Mouse (Mus musculus): Measurements from ENCODE around the gene Ipo4. TPM values are rescaled to one million over a fixed set of nuclear protein-coding genes. Genes with fewer than 3 reads are reported as not detected.

Gene Ipo4
- 10 to 100 TPM; 27.8 to 33.7 TPM for total RNA-seq (2023)

GRCm38 (mm10) chr14:55635523-55636007, at the start of gene Ipo4:
Ipo4 (minus strand) TSS chr14:55635957.

GRCm38 (mm10) chr14:55681160-55682117, 45.7 kb upstream of the Ipo4 start, which contains the start of gene Tinf2:
Tinf2 (minus strand) TSS chr14:55681820.

GRCm38 (mm10) chr14:55671833-55672740, 36.3 kb upstream of the Ipo4 start, which contains the start of the genes Gmpr2 and Nedd8:
Gmpr2 (plus strand) TSS chr14:55671941.
Nedd8 (minus strand) TSS chr14:55672124.

GRCm38 (mm10) chr14:55659960-55660573, 24.3 kb upstream of the Ipo4 start, which contains the start of gene Mdp1:
Mdp1 (minus strand) TSS chr14:55660508.

GRCm38 (mm10) chr14:55649884-55650283, 14.1 kb upstream of the Ipo4 start, which contains the start of gene Tssk4:
Tssk4 (plus strand) TSS chr14:55650184.

GRCm38 (mm10) chr14:55643060-55643907, 7.5 kb upstream of the Ipo4 start, which contains the start of gene Tm9sf1:
Tm9sf1 (minus strand) TSS chr14:55643806.

GRCm38 (mm10) chr14:55637795-55638194, 2.0 kb upstream of the Ipo4 start, which contains the start of gene Gm49378:
Gm49378 (minus strand) TSS chr14:55637895.

GRCm38 (mm10) chr14:55617822-55618221, 17.9 kb downstream of the Ipo4 start, which contains the start of gene Rec8:
Rec8 (plus strand) TSS chr14:55618037.

GRCm38 (mm10) chr14:55603271-55603632, 32.5 kb downstream of the Ipo4 start, which contains the start of gene Irf9:
Irf9 (plus strand) TSS chr14:55603571.

GRCm38 (mm10) chr14:55591331-55591891, 44.3 kb downstream of the Ipo4 start, which contains the start of gene Rnf31:
Rnf31 (plus strand) TSS chr14:55591708.

GRCm38 (mm10) chr14:55590748-55591330, 44.9 kb downstream of the Ipo4 start, which contains the start of gene Psme2:
Psme2 (minus strand) TSS chr14:55591113.

GRCm38 (mm10) chr14:55584702-55585565, 50.8 kb downstream of the Ipo4 start, which contains the start of gene Emc9:
Emc9 (minus strand) TSS chr14:55585302.

GRCm38 (mm10) chr14:55577871-55578667, 57.7 kb downstream of the Ipo4 start, which contains the start of gene Psme1:
Psme1 (plus strand) TSS chr14:55578123.

Other genes with a start within 250 kb of the Ipo4 start
- 10 to 100 TPM; 31.1 to 38.8 TPM for gene Dhrs4, start 157.2 kb downstream of the Ipo4 start, total RNA-seq (2023)
- under 1 TPM; 0.26 to 0.58 TPM for gene Carmil3, start 145.3 kb downstream of the Ipo4 start, total RNA-seq (2023)
- gene Cpne6, start 125.5 kb downstream of the Ipo4 start, total RNA-seq (2023) = not detected
- not detected for gene Nrl, start 111.0 kb downstream of the Ipo4 start, total RNA-seq (2023)
- gene Pck2, start 95.7 kb downstream of the Ipo4 start, total RNA-seq (2023) = 10 to 100 TPM; 25.6 to 25.8 TPM
- 10 to 100 TPM; 69.5 to 86.4 TPM for gene Dcaf11, start 76.0 kb downstream of the Ipo4 start, total RNA-seq (2023)
- gene A730061H03Rik, start 75.6 kb downstream of the Ipo4 start, total RNA-seq (2023) = 1 to 10 TPM; 5.8 to 7.1 TPM
- not detected for gene Fitm1, start 60.3 kb downstream of the Ipo4 start, total RNA-seq (2023)
- 100 to 1,000 TPM; 242 to 257 TPM for gene Psme1, start 57.8 kb downstream of the Ipo4 start, total RNA-seq (2023)
- 10 to 100 TPM in 1 of 2 experiments, 1 to 10 TPM in 1; 7.3 to 11.2 TPM for gene Emc9, start 50.7 kb downstream of the Ipo4 start, total RNA-seq (2023)
- gene Psme2, start 44.8 kb downstream of the Ipo4 start, total RNA-seq (2023) = 100 to 1,000 TPM; 340 to 355 TPM
- gene Rnf31, start 44.2 kb downstream of the Ipo4 start, total RNA-seq (2023) = 10 to 100 TPM; 72.7 to 87.7 TPM
- 100 to 1,000 TPM; 103 to 113 TPM for gene Irf9, start 32.4 kb downstream of the Ipo4 start, total RNA-seq (2023)
- not detected for gene Rec8, start 17.9 kb downstream of the Ipo4 start, total RNA-seq (2023)
- 1 to 10 TPM; 2.0 to 3.1 TPM for gene Gm49378, start 1.9 kb upstream of the Ipo4 start, total RNA-seq (2023)
- gene Tm9sf1, start 7.8 kb upstream of the Ipo4 start, total RNA-seq (2023) = 10 to 100 TPM; 43.7 to 44.6 TPM
- 1 to 10 TPM; 2.0 to 2.1 TPM for gene Tssk4, start 14.2 kb upstream of the Ipo4 start, total RNA-seq (2023)
- 10 to 100 TPM; 32.1 to 40.0 TPM for gene Mdp1, start 24.6 kb upstream of the Ipo4 start, total RNA-seq (2023)
- 10 to 100 TPM; 26.1 to 29.0 TPM for gene Gmpr2, start 36.0 kb upstream of the Ipo4 start, total RNA-seq (2023)
- gene Nedd8, start 36.2 kb upstream of the Ipo4 start, total RNA-seq (2023) = 100 to 1,000 TPM; 227 to 260 TPM
- gene Tinf2, start 45.9 kb upstream of the Ipo4 start, total RNA-seq (2023) = 10 to 100 TPM; 64.2 to 64.6 TPM
- gene Tgm1, start 78.0 kb upstream of the Ipo4 start, total RNA-seq (2023) = 10 to 100 TPM; 12.0 to 21.3 TPM
- 10 to 100 TPM; 45.5 to 46.2 TPM for gene Rabggta, start 86.3 kb upstream of the Ipo4 start, total RNA-seq (2023)
- gene Dhrs1, start 109.7 kb upstream of the Ipo4 start, total RNA-seq (2023) = 10 to 100 TPM; 61.5 to 82.7 TPM
- 10 to 100 TPM; 19.2 to 28.9 TPM for gene Nop9, start 109.7 kb upstream of the Ipo4 start, total RNA-seq (2023)
- gene Cideb, start 122.5 kb upstream of the Ipo4 start, total RNA-seq (2023) = under 1 TPM in 1 of 2 experiments, not detected in 1; 0.42 TPM
- gene Ltb4r2, start 125.5 kb upstream of the Ipo4 start, total RNA-seq (2023) = under 1 TPM; 0.46 to 0.63 TPM
- gene Ltb4r1, start 130.0 kb upstream of the Ipo4 start, total RNA-seq (2023) = 10 to 100 TPM; 57.1 to 61.8 TPM
- gene Adcy4, start 148.1 kb upstream of the Ipo4 start, total RNA-seq (2023) = 1 to 10 TPM; 5.0 to 7.3 TPM
- gene Ripk3, start 152.9 kb upstream of the Ipo4 start, total RNA-seq (2023) = 100 to 1,000 TPM; 113 to 122 TPM
- not detected for gene Nfatc4, start 187.2 kb upstream of the Ipo4 start, total RNA-seq (2023)
- 1 to 10 TPM; 5.9 to 8.2 TPM for gene Nynrin, start 218.1 kb upstream of the Ipo4 start, total RNA-seq (2023)
- under 1 TPM in 1 of 2 experiments, not detected in 1; 0.09 TPM for gene Cbln3, start 248.4 kb upstream of the Ipo4 start, total RNA-seq (2023)
- 10 to 100 TPM; 51.6 to 59.0 TPM for gene Khnyn, start 249.0 kb upstream of the Ipo4 start, total RNA-seq (2023)

All from monocyte, adult 59 days (primary cell).